Mouse (Mus musculus) bone marrow macrophage, adult 2 months (primary cell): Measurements from ENCODE around the gene Hoxc11.

Source experiments
- CTCF ChIP-seq: IDR thresholded peaks from 2 replicates; pipeline ENCODE4 v1.5.1; 2012; ENCODE audit warnings: low read depth, mild to moderate bottlenecking, low read length, moderate library complexity
- POLR2A ChIP-seq: IDR thresholded peaks from 2 replicates; pipeline ENCODE4 v1.6.1; 2012; ENCODE audit warnings: mild to moderate bottlenecking, low read depth, low read length, borderline replicate concordance

DNA sequence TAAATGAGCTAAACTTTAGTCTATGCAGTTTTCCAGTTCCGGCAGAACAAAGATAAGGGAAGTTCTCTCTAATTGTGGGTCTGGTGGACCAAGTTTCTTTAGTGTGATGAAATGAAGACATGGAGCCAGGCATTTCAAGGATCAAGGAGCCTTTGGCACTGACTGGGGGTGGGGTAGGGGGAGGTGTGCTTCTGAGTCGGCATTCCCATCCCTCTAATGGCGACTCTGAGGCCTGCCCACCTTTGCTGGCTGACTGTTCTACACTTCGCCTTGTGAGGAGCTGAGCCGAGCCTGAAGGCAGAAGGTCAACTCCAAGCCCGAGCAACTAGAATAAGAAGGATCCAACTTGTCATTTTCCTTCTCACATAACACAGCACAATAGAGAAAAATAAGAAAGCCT, 7.5 kb downstream of the Hoxc11 start:
- no peak for TF ChIP-seq CTCF
- no peak for TF ChIP-seq POLR2A
